Mouse (Mus musculus) CH12.LX (cell line): Measurements from ENCODE around the gene 1110002E22Rik.

Experiments used
- CTCF ChIP-seq, 2 experiments: IDR thresholded peaks in 1 of 2; conservative IDR thresholded peaks in 1 of 2; 2 replicates each; pipeline ENCODE4 v1.5.1; 2011 to 2012; ENCODE audit warnings: low read depth in 2 of 2, low read length in 2 of 2, improper control_type of control experiment in 1 of 2, inconsistent platforms in 1 of 2, mild to moderate bottlenecking in 1 of 2, moderate library complexity in 1 of 2
- ETS1 ChIP-seq: conservative IDR thresholded peaks from 2 replicates; pipeline ENCODE4 v1.6.1; 2012; ENCODE audit warnings: low read depth, mild to moderate bottlenecking, inconsistent platforms, low read length, improper control_type of control experiment, moderate library complexity
- MEF2A ChIP-seq: IDR thresholded peaks from 2 replicates; pipeline ENCODE4 v1.6.1; 2014; ENCODE audit warnings: low read depth, mild to moderate bottlenecking, inconsistent platforms, low read length, improper control_type of control experiment, borderline replicate concordance

GRCm38 (mm10) chr3:138060429-138060828 is 4.4 kb upstream of the 1110002E22Rik start:
- no peak for TF ChIP-seq ETS1
- TF ChIP-seq CTCF (conservative IDR thresholded peaks at IDR 0.05 in 1 of 2, IDR thresholded peaks at IDR 0.05 in 1 of 2; ENCODE audit: low read depth in 2 of 2, low read length in 2 of 2) = no peak
- TF ChIP-seq MEF2A = no peak
